Mouse (Mus musculus): Measurements from ENCODE around the gene Gm10803.

DNA sequence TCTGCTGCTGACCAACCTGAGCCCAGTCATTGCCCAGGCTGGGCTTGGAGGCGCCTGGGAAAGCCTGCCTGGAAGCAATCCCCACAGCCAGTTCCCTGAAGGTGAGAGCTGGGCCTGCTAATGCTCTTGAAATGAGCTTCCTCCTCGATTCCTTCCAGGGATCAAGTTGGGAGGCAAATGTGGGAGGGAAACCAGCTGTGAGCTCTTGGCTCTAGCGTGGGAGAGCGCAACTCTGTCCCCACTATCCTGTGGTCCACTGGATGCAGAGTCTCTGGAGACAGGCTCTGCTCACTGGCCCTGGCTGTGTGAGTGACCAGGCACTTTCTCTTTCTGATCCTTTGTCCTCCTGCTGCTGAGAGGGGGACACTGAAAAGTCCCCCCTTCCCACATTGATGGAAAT is 30.8 kb upstream of the Gm10803 start:
- TF ChIP-seq SMC3 (IDR thresholded peaks at IDR 0.05; ENCODE audit: low read depth, low read length) (no peak), MXI1 (IDR thresholded peaks at IDR 0.05; ENCODE audit: low read depth, low read length) (no peak), UBTF (IDR thresholded peaks at IDR 0.05; ENCODE audit: low read depth, low read length) (no peak), MAX (IDR thresholded peaks at IDR 0.05; ENCODE audit: low read length) (no peak), ETS1 (conservative IDR thresholded peaks at IDR 0.05; ENCODE audit: low read depth, low read length) (no peak), POLR2A (IDR thresholded peaks at IDR 0.05; ENCODE audit: low read depth, low read length) (no peak), CTCF (conservative IDR thresholded peaks at IDR 0.05 in 1 of 2, IDR thresholded peaks at IDR 0.05 in 1 of 2; ENCODE audit: low read depth in 2 of 2, low read length in 2 of 2) (no peak), POLR2AphosphoS2 (IDR thresholded peaks at IDR 0.05; ENCODE audit: low read depth, low read length) (no peak), ELF1 (IDR thresholded peaks at IDR 0.05; ENCODE audit: low read depth, low read length) (no peak), MEF2A (IDR thresholded peaks at IDR 0.05; ENCODE audit: borderline replicate concordance, low read depth, low read length) (no peak)
